Mouse (Mus musculus): ENCODE measurements around the gene Myh11.

Myh11 gene

GRCm38 (mm10) chr16:14291223-14291622 is at the start of gene Myh11:
Myh11 (minus strand) TSS chr16:14291372.
- ChIA-PET CTCF (interaction anchor here in 3 of 4 experiments (0.6 to 1.4 kb wide), 6 partner anchors 9 to 124 kb away, joined by 3 to 9 read pairs (median 4); no protein-coding TSS in a partner anchor), POLR2A (interaction anchor here in 1 of 4 experiments (0.6 to 1.5 kb wide), 3 partner anchors 9 to 168 kb away, joined by 3 to 5 read pairs (median 4); no protein-coding TSS in a partner anchor)

DNA sequence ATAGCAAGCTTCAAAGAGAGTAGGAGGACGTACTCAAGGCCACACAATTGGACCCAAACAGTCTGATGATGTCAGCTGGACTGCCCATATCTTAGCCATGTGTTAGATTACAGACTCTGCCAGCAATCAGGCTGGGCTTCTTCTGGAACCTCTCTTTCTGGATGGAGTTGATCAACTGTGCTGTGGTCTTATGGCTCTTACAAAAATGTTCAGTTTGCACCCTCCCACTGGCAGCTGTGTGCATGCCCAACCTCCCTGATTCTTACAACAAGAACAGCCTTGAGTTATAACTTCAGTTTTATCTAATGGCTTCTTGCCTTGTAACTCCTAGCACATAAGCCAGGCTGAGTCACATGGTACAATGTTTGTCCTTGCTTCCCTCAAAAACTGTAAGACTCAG is 37.0 kb upstream of the Myh11 start:
- POLR2A ChIA-PET = interaction anchor here in 2 of 4 experiments (1.2 kb wide), 2 partner anchors 11 kb away, joined by 5 read pairs; partner anchors contain the start of gene Fopnl (in 2 of the 2)
- CTCF ChIA-PET = interaction anchor here in 1 of 4 experiments (0.7 kb wide), 1 partner anchor 127 kb away, joined by 6 read pairs; no protein-coding TSS in a partner anchor

GRCm38 (mm10) chr16:14320494-14320893 is 29.3 kb upstream of the Myh11 start:
- ChIA-PET POLR2A (no interaction called here), CTCF (no interaction called here)

DNA sequence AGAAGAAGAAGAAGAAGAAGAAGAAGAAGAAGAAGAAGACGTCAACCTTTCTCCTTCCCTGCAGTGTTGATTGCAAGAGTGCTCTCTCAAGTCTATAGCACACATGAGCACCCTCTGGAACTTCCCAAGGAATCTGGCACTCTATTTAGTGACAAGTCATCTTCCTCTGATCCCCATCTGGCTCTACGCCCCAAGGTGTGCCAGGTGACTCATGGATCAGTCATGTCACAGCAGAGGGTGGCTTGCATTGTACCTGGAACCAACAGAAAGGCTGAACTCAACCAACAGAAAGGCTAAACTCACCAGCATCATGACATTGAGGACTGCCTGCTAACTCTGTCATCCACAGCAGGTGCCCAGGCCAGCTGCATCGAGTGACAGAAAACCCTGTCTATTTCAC is 28.5 kb upstream of the Myh11 start:
- CTCF ChIA-PET = no interaction called here

DNA sequence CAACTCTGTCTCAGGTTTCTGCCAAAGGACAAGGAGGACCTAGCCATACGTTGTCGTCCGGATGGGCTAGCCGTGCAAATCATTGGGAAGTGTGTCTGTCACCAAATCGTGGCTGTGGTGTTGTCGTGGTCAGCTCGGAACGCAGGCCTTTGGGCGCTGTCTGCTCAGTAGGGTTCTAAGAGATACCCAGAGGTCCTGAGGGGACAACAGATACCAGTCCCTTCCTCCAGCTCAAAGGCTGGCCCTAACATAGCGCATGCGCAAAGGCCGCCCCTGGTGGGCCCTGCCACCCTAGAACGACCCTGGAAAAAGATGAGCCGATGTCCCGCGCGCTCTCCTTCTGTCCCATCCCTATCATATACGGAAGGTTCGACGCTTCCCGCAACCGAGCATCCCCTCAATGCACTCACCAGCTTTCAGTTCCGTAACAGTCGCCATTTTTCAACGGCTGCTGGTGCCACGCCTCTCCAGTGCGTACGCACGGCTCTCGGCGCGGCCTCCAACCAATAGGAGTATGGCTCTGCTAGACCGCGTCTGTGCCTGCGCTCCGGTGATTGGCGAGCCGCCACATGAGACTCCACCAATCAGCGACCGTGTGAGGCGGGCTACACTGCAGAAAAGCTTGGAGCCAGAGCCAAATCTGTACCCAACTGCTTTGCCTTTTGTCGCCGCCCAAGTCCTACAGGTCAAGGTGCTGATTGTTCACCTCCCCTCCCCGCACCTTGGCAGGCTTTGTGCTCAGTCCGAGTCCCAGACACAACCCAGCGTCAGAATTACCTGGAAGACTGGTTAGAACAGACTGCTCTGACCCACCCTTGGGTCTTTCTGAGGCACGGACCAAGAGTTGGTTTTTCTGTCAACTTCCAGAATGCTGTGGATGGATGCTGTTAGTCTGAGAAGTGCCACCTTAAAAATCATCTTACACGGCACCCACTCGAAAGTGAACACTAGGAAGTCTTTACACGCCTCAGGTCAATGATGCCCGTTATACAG is 26.0 kb upstream of the Myh11 start, which contains the start of gene Fopnl:
Gene Fopnl (minus strand): TSS at position 522 of the 993 bp plus-strand sequence.
- POLR2A ChIA-PET = interaction anchor here (0.7 to 2.4 kb wide), 51 partner anchors 7 to 1320 kb away, joined by 3 to 23 read pairs (median 4); partner anchors contain the start of genes Abcc1 (in 4 of the 4), Ifitm7 (in 1 of the 4), Mpv17l (in 1 of the 4) and Ntan1 (in 1 of the 4)
- CTCF ChIA-PET = interaction anchor here in 3 of 4 experiments (0.6 to 1.4 kb wide), 5 partner anchors 9 to 414 kb away, joined by 3 to 22 read pairs (median 3); partner anchors contain the start of genes Mpv17l (in 1 of the 3) and Pdxdc1 (in 1 of the 3)

More for the DNA sequence above, 28.5 kb upstream of the Myh11 start:
- POLR2A ChIA-PET = interaction anchor here in 1 of 4 experiments (1.6 to 2.4 kb wide), 2 partner anchors 41 to 52 kb away, joined by 6 to 7 read pairs; partner anchors contain the start of gene Abcc1

- ChIA-PET POLR2A (interaction anchor here in 2 of 4 experiments (0.5 to 1.4 kb wide), 3 partner anchors 8 to 1194 kb away, joined by 3 read pairs; no protein-coding TSS in a partner anchor), CTCF (interaction anchor here in 2 of 4 experiments (0.9 to 2.2 kb wide), 3 partner anchors 75 to 77 kb away, joined by 3 to 9 read pairs (median 4); no protein-coding TSS in a partner anchor)
Observed at GRCm38 (mm10) chr16:14312914-14313313, 21.7 kb upstream of the Myh11 start.

DNA sequence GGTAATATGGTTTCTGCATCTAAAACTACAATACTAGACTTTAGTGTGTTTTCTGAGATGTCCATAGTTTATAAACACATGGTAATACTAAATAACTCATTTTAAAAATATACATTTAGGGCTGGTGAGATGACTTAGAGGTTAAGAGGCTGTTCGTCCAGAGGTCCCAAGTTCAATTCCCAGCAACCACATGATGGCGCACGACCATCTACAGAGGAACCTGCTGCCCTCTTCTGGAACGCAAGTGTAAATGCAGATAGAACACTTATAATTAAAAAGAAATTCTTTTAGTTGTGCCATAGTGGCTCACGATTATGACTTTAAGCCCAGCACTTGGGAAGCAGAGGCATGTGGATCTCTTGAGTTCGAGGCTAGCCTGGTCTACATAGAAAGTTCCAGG is 20.2 kb upstream of the Myh11 start:
- POLR2A ChIA-PET = interaction anchor here in 1 of 4 experiments (0.6 kb wide), 1 partner anchor 72 kb away, joined by 3 read pairs; no protein-coding TSS in a partner anchor
- CTCF ChIA-PET = interaction anchor here in 1 of 4 experiments (1.7 kb wide), 1 partner anchor 19 kb away, joined by 4 read pairs; no protein-coding TSS in a partner anchor

DNA sequence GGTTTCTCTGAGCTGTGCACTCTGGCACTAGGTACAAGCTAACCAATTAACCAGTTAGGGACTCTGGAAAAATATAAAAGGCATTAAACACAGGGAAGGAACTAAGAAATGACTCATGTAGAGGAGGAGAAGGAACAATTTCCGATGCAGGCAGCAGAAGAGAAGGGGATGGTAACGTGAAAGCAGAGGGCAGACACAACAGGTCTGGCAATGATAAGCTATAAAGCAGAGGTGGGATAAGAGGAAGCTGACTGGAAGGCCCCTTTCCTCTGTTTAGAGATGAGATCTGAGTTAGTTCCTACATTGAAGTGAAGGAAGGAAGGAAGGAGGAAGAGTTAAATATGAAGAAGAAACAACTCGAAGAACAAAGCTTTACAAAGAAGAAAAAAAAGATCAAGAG is 18.7 kb upstream of the Myh11 start:
- ChIA-PET CTCF (interaction anchor here in 3 of 4 experiments (1.0 to 2.1 kb wide), 3 partner anchors 17 to 73 kb away, joined by 3 to 6 read pairs (median 5); no protein-coding TSS in a partner anchor), POLR2A (interaction anchor here in 2 of 4 experiments (1.2 to 2.3 kb wide), 3 partner anchors 8 to 16 kb away, joined by 3 to 10 read pairs (median 7); no protein-coding TSS in a partner anchor)

- CTCF ChIA-PET = interaction anchor here in 3 of 4 experiments (1.0 to 2.1 kb wide), 4 partner anchors 9 to 16 kb away, joined by 3 to 7 read pairs (median 4); no protein-coding TSS in a partner anchor
Observed at GRCm38 (mm10) chr16:14308245-14309073, 17.3 kb upstream of the Myh11 start.

GRCm38 (mm10) chr16:14307373-14307772 is 16.2 kb upstream of the Myh11 start:
- CTCF ChIA-PET = interaction anchor here in 2 of 4 experiments (1.0 to 1.6 kb wide), 3 partner anchors 10 to 16 kb away, joined by 3 to 7 read pairs (median 3); partner anchors contain the start of gene Myh11 (in 1 of the 2)
- POLR2A ChIA-PET = interaction anchor here in 2 of 4 experiments (0.7 to 3.4 kb wide), 6 partner anchors 9 to 260 kb away, joined by 3 to 23 read pairs (median 5); partner anchors contain the start of gene Fopnl (in 1 of the 2)

More at GRCm38 (mm10) chr16:14308245-14309073, 17.3 kb upstream of the Myh11 start:
- POLR2A ChIA-PET = interaction anchor here in 3 of 4 experiments (0.6 to 3.4 kb wide), 7 partner anchors 8 to 235 kb away, joined by 3 to 23 read pairs (median 5); partner anchors contain the start of gene Fopnl (in 3 of the 3)

DNA sequence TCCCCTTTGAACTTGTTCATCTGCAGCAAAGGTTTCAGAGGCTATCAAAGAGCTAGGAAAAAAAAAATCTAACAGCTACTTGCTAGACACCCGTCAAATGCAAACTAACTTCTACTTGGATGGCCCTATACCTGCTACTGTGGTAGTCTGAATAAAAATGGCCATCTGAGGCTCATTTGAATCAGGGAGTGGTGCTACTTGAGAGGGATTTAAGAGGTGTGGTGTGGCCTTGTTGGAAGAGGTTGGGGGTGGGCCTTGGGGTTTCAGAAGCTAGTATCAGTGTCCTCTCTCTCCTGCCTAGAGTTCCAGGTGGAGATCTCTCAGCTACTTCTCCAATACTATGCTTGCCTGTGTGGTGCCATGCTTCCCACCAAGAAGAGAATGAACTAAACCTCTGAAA is 15.3 kb upstream of the Myh11 start:
- POLR2A ChIA-PET = interaction anchor here (0.5 to 3.4 kb wide), 19 partner anchors 8 to 70 kb away, joined by 3 to 23 read pairs (median 4); partner anchors contain the start of gene Fopnl (in 3 of the 4)
- CTCF ChIA-PET = interaction anchor here in 3 of 4 experiments (0.6 to 1.6 kb wide), 5 partner anchors 9 to 69 kb away, joined by 3 to 7 read pairs (median 4); partner anchors contain the start of gene Myh11 (in 1 of the 3)

DNA sequence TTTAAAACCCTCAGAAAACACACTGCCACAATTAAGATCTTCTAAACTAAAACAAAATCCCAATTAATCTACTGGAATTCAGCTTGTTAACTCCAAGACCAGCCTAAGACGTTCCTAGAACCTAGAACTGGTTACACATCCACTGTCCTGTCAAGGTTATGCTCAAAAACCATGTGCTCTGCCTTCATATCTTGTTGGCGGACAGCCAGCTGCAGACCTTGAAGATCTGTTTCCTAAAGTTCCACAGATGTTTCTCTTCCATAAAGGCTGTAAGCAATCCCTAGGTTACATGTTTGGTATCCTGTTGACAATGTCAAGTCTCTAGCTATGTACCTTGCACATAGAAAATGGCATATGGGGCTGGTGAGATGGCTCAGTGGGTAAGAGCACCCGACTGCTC is 13.6 kb upstream of the Myh11 start:
- ChIA-PET CTCF (interaction anchor here in 2 of 4 experiments (0.5 to 0.7 kb wide), 3 partner anchors 65 to 1097 kb away, joined by 3 to 5 read pairs (median 4); no protein-coding TSS in a partner anchor), POLR2A (interaction anchor here in 2 of 4 experiments (0.7 to 1.7 kb wide), 6 partner anchors 8 to 1183 kb away, joined by 3 to 7 read pairs (median 4); partner anchors contain the start of gene Fopnl (in 1 of the 2))

GRCm38 (mm10) chr16:14303676-14304075 is 12.5 kb upstream of the Myh11 start:
- ChIA-PET POLR2A (interaction anchor here in 3 of 4 experiments (0.6 to 1.7 kb wide), 9 partner anchors 10 to 134 kb away, joined by 3 to 12 read pairs (median 4); partner anchors contain the start of genes Fopnl (in 2 of the 3) and Abcc1 (in 1 of the 3)), CTCF (interaction anchor here in 1 of 4 experiments (1.3 kb wide), 1 partner anchor 11 kb away, joined by 4 read pairs; no protein-coding TSS in a partner anchor)

- CTCF ChIA-PET = interaction anchor here in 1 of 4 experiments (1.3 kb wide), 1 partner anchor 10 kb away, joined by 4 read pairs; no protein-coding TSS in a partner anchor
- POLR2A ChIA-PET = interaction anchor here in 2 of 4 experiments (1.0 to 1.7 kb wide), 6 partner anchors 9 to 159 kb away, joined by 3 to 6 read pairs (median 4); partner anchors contain the start of gene Fopnl (in 2 of the 2)
Observed at GRCm38 (mm10) chr16:14303148-14303547, 12.0 kb upstream of the Myh11 start.

- CTCF ChIA-PET = interaction anchor here in 1 of 4 experiments (2.3 kb wide), 1 partner anchor 8 kb away, joined by 5 read pairs; no protein-coding TSS in a partner anchor
- POLR2A ChIA-PET = interaction anchor here in 2 of 4 experiments (0.6 to 3.6 kb wide), 7 partner anchors 10 to 72 kb away, joined by 3 to 10 read pairs (median 3); partner anchors contain the start of gene Fopnl (in 2 of the 2)
Observed at GRCm38 (mm10) chr16:14298461-14298860, 7.3 kb upstream of the Myh11 start.

DNA sequence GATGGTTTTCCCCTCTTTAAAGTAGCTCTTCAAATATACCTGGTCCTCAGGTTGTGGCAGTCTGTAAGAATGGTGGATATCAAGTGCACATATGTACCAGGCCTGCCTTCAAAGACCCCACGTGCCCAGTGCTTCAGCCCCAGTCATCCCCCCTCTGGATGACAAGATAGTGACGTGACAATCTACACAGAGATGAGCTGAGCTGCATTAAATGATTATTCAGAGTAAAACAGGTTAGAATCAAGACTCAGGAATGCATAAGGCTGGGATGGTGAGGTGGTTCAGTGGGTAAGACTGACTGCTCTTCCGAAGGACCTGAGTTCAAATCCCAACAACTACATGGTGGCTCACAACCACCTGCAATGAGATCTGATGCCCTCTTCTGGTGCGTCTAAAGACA is 6.6 kb upstream of the Myh11 start:
- CTCF ChIA-PET = interaction anchor here in 2 of 4 experiments (0.6 to 2.3 kb wide), 4 partner anchors 8 to 147 kb away, joined by 3 to 5 read pairs (median 4); no protein-coding TSS in a partner anchor

More for the DNA sequence above, 6.6 kb upstream of the Myh11 start:
- POLR2A ChIA-PET = interaction anchor here in 3 of 4 experiments (1.1 to 3.6 kb wide), 9 partner anchors 8 to 68 kb away, joined by 3 to 10 read pairs (median 3); partner anchors contain the start of gene Fopnl (in 2 of the 3)
